Comparison of ENCODE assay signal across 16 mouse cellular contexts in the genomic region with DNA sequence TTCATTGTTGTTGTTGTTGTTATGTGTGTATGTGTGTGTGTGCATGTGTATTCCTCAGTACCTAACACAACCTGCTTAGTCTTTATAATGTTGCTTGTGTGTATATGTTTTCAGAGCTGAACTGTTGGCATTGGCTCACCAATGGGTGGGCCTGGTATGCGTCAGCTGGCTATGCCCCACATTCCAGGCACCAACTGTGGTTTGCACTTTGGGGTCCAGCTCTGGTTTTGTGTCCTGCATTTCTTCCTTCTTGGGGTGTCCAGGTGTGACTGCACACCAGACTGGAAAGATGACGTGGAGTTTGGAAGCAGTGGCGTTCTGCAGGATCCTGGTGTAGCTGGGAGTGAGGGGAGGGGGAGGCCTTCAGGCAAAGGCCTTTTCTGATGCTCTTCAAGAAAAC.
"Had no signal": no experiment of that assay in that cellular context is flagged by ENCODE, and none has a peak within 500 bp of the region (broad histone marks: within the 10 kb centered on the region; RNA-seq: fewer than 3 reads in every experiment).

No protein-coding gene starts in this region.

- H3K4me3 ChIP-seq: neural tube, embryonic 13.5 days; neural tube, embryonic 15.5 days; stomach, embryonic 15.5 days had no signal

- H3K27me3 ChIP-seq: neural tube, embryonic 13.5 days; neural tube, embryonic 15.5 days; stomach, embryonic 15.5 days had no signal

- H3K4me2 ChIP-seq: neural tube, embryonic 13.5 days; neural tube, embryonic 15.5 days; stomach, embryonic 15.5 days had no signal

- H3K36me3 ChIP-seq: neural tube, embryonic 13.5 days; neural tube, embryonic 15.5 days; stomach, embryonic 15.5 days had no signal

- H3K4me1 ChIP-seq: neural tube, embryonic 13.5 days; stomach, embryonic 15.5 days had no signal

- DNase-seq: retina, postnatal 1 day; right cerebral cortex, adult 18-20 months; right cerebral cortex, postnatal 14 days; right cerebral cortex, postnatal 25 days; right cerebral cortex, postnatal 4 days; spleen, adult 18-20 months; thymus, adult 18-20 months; thymus, adult 2 months; thymus, postnatal 14 days; thymus, postnatal 25 days; thymus, postnatal 36 days; thymus, postnatal 4 days had no signal

- H3K27ac ChIP-seq: neural tube, embryonic 13.5 days; neural tube, embryonic 15.5 days; stomach, embryonic 15.5 days; stomach, postnatal 0 days had no signal

- H3K9me3 ChIP-seq: neural tube, embryonic 13.5 days; neural tube, embryonic 15.5 days; stomach, embryonic 15.5 days had no signal
